Mouse (Mus musculus) lung, adult 18-20 months (tissue): ENCODE results near the gene Asb6.

Experiments used
- DNase-seq, 2 experiments: peaks; one replicate each; pipeline ENCODE4 v3.0.0; 2022; ENCODE audit warnings: mixed read lengths in 2 of 2

The Asb6 gene

DNA sequence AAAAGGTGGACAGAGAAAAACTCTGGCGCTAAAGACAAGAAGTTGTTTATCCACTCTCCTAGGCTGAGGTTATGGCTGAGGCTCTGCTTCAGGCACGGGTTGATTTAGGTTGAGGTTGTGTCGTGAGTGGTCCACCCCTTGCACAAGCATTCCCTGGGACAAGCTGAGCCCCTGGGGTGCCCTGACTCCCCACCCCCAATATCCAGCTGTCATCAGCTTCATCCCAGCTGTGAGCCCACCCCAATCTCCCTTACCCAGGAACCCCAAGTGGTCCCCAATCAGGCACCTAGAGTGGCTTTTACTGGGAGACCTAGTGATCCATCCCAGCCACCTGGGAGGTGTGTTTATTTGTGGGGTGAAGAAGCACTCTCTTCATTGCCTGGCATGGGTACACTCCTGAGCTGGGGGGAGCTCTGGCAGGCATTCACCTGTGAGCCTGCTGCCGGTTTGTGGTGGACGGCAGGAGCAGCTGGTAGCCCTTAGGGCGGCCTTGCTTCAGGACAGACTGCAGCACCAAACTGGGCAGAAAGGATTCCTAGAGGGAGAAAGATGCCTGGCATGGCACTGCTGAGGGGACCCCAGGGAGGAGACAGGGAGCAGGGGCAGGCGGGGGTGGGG is 34.8 kb downstream of the Asb6 start:
- no peak for DNase-seq

GRCm38 (mm10) chr2:30794179-30795108 is 35.7 kb downstream of the Asb6 start:
- DNase-seq: peak; percentile 92 to 94

- DNase-seq: no peak
Measured at GRCm38 (mm10) chr2:30792061-30792460, 38.1 kb downstream of the Asb6 start.

DNA sequence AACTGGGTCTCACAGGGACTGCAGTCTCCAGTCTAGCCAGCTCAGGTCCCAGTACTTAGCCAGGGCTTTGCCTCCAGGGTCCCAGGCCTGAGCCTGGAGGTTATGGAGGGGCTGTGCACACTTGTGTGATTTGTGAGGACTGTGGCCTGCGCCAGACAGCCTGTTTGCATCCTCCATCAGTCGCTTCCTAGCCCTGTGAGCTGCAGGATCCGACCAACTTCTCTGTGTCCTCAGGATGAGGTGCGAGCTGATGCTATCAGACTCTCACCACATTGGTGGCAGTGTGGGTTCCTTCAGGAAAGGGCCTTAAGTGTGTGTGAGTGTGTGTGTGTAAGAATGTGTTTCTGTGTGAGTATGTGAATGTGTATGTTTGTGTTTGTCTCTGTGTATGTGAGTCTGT is 42.7 kb downstream of the Asb6 start:
- DNase-seq: no peak

DNA sequence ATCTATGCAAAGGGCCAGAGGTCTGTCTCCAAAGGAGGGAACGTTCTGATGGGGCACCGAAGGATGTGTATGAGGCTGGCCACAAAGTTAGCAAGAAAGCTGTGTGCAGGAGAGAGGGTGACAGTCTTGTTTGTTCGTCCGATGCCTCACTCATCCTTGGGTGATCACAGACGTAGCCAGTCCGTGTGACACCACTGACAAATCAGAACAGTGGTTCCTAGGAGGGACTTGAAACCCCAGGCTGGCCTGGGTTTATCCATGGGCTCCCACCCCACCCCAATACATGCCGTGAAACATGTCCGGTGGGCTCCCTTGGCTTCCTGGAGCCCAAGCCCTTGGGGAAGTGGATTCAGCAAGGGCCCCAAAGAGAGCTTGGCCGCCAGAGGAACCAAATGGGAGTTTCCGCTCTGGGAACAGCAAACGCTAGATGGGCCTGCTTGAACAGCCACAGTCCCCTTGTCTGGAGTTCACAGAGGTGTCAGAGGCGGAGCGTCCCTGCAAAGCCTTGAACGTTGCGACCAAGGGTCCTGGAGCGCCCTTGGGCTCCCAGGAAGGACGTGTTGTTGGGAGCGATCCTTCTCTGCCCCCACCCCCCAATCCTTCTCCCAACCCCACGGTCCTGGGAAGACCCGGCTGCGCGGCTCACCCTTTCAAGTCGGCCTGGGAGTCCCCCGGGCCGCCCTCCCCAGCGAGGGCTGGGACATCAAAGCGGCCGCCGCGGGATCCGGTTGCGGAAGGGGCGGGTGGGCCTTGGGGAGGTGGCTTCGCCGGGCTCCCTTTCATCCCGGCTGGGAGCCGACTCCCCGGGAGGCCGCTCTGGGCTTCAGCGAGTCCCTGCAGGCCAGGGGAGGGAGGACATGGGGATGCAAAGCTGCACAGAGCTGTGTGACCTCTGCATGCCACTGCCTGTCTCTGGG is 45.8 kb downstream of the Asb6 start:
- DNase-seq: peak; percentile 52 to 70

- peak; percentile 74 to 78 for DNase-seq
Measured at GRCm38 (mm10) chr2:30783346-30783745, 46.8 kb downstream of the Asb6 start.

DNA sequence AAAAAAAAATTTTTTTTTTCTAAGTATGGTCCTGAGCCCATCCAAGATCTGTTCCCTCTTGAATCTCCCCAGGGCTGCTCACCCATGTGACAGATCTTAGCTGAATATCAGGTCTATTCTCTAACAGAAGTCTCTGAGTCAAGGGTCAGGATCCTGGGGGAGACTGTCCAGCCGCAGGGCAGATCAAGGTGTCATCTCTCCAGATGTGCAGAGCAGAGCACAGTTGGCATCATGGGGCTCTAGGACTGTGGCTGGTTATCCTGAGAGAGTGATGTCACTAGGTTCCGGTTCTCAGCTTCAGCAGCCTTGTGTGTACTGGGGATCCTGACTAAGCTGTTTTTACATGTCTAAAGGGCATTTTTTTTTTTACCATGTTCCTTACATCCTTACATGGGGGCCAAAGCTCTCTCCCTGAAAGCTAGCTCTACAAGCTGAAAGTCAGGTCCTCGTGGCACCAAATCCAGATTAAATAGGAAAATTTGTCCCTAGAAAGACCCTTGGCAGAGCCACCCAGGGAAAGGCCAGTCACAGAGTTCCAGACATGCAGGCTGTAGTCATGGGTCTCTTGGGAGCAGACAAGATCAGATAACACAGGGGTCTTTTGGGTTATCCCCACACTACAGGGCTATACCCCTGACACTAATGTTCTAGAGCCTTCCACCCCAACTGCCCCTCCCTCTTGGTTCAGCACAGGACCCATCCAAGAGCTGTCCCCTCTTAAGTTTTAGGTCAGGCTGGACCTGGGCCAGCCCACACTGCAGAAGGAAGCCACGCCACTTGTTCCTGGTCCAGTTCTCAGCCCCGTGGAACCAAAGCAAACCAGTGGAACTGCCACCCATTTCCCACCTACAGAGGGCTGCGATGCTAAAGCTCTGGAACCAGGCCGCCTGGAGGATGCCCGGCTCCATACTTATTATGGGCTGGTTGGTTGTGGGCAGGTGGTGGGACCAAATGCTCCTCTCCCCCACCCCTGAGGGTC is 47.5 kb downstream of the Asb6 start:
- no peak for DNase-seq

DNA sequence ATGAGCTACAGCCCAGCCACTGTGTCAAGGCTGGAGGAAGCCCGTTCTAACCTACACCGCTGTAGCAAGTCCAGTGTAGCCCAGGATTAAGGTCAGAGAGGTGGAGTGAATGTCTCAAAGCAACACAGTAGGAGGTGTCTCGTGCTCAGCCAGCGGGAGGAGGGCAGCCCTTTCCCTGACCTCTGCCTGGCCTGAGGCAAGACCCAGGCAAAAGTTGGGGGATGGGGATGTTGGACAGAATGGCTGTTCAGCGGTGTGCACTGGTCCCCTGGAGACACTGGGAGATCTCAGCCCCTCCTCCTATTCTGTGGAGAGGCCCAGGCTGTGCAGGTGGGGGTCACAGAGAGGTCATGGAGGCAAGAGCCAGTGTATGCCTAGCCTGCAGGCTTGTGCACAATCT is 50.9 kb downstream of the Asb6 start:
- no peak for DNase-seq

GRCm38 (mm10) chr2:30778235-30778634 is 51.9 kb downstream of the Asb6 start:
- no peak for DNase-seq

GRCm38 (mm10) chr2:30777266-30777665 is 52.9 kb downstream of the Asb6 start:
- no peak for DNase-seq

- no peak for DNase-seq
Measured at GRCm38 (mm10) chr2:30775955-30776354, 54.2 kb downstream of the Asb6 start.

DNA sequence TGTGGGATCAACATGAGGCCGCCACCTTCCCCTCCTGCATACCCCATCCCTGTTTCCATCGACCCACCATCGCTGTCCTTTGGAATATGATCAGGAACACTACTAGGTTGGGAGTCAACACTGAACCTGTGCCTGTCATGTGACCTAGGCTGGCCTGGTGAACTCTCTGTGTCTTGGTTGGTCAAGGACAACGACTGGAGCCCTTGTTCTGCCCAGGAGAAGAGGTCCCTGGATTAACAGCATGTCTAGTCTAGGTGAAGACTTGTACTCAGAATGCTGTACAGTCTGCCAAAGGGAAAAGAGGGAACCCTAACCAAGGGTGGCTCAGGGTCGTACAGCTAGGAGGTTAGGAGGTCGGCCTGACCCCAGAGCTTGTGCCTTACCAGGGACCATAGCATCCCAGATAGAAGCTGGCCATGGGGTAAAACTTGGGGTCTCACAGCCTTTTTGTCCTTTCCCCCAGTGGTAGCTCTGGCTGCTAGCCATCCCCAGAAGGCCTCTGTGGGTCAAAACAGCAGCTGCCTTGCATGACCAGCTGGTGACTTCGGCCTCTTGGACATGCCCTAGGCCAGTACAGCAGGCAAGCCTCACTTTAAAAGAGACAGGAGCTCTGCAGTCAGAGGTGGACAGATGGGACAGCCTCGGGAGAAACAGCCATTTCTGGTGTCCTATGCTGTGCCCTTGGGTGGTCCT is 56.7 kb downstream of the Asb6 start:
- DNase-seq: no peak
